Mouse (Mus musculus): Measurements from ENCODE around the gene Rnaseh2b. TPM values are rescaled to one million over a fixed set of nuclear protein-coding genes. Genes with fewer than 3 reads are reported as not detected.

The Rnaseh2b gene
- polyA plus RNA-seq (2012; rRNA removed): 5.0 TPM in 2 replicates

GRCm38 (mm10) chr14:62292488-62293339 is at the start of gene Rnaseh2b, which contains the start of gene Dleu7:
Rnaseh2b (plus strand) TSS chr14:62292589.
Dleu7 (minus strand) TSS chr14:62293047.
- no peak for DNase-seq (ENCODE audit: low read depth, low spot score)
- WGBS: 3% methylated on average over 59 of the region's 60 CpGs

GRCm38 (mm10) chr14:62243530-62243929 is 48.9 kb upstream of the Rnaseh2b start:
- DNase-seq (ENCODE audit: low read depth, low spot score): no peak
- WGBS: 70% methylated on average over 2 of the region's 2 CpGs

GRCm38 (mm10) chr14:62245557-62245956 is 46.8 kb upstream of the Rnaseh2b start:
- WGBS: 24% methylated on average over 4 of the region's 4 CpGs
- DNase-seq (ENCODE audit: low read depth, low spot score): no peak

- DNase-seq (ENCODE audit: low read depth, low spot score): no peak
- WGBS: 88% methylated on average over 7 of the region's 7 CpGs
Observed at GRCm38 (mm10) chr14:62248345-62248744, 44.0 kb upstream of the Rnaseh2b start.

- peak; percentile 31 for DNase-seq (ENCODE audit: low read depth, low spot score)
- 47% methylated on average over 10 of the region's 10 CpGs for WGBS
Observed at GRCm38 (mm10) chr14:62248796-62249195, 43.6 kb upstream of the Rnaseh2b start.

GRCm38 (mm10) chr14:62249251-62249650 is 43.1 kb upstream of the Rnaseh2b start:
- 89% methylated on average over 2 of the region's 2 CpGs for WGBS
- DNase-seq (ENCODE audit: low read depth, low spot score): no peak

GRCm38 (mm10) chr14:62250046-62250445 is 42.3 kb upstream of the Rnaseh2b start:
- 89% methylated on average over 3 of the region's 3 CpGs for WGBS

GRCm38 (mm10) chr14:62251999-62252398 is 40.4 kb upstream of the Rnaseh2b start:
- peak; percentile 35 for DNase-seq (ENCODE audit: low read depth, low spot score)
- WGBS: 12% methylated on average over 4 of the region's 4 CpGs

More at GRCm38 (mm10) chr14:62250046-62250445, 42.3 kb upstream of the Rnaseh2b start:
- DNase-seq (ENCODE audit: low read depth, low spot score): no peak

GRCm38 (mm10) chr14:62254371-62254770 is 38.0 kb upstream of the Rnaseh2b start:
- DNase-seq (ENCODE audit: low read depth, low spot score): no peak
- 32% methylated on average over 8 of the region's 8 CpGs for WGBS

- no peak for DNase-seq (ENCODE audit: low read depth, low spot score)
- WGBS: 64% methylated on average over 5 of the region's 5 CpGs
Observed at GRCm38 (mm10) chr14:62256066-62256465, 36.3 kb upstream of the Rnaseh2b start.

- WGBS: 86% methylated on average over 6 of the region's 6 CpGs
- DNase-seq (ENCODE audit: low read depth, low spot score): no peak
Observed at GRCm38 (mm10) chr14:62258125-62258524, 34.3 kb upstream of the Rnaseh2b start.

- 53% methylated on average over 10 of the region's 10 CpGs for WGBS
- no peak for DNase-seq (ENCODE audit: low read depth, low spot score)
Observed at GRCm38 (mm10) chr14:62258978-62259536, 33.3 kb upstream of the Rnaseh2b start.

GRCm38 (mm10) chr14:62270698-62271396 is 21.5 kb upstream of the Rnaseh2b start:
- DNase-seq (ENCODE audit: low read depth, low spot score): no peak
- WGBS: 82% methylated on average over 12 of the region's 12 CpGs

- WGBS: 83% methylated on average over 3 of the region's 3 CpGs
- DNase-seq (ENCODE audit: low read depth, low spot score): no peak
Observed at GRCm38 (mm10) chr14:62273604-62274003, 18.8 kb upstream of the Rnaseh2b start.

GRCm38 (mm10) chr14:62282974-62283373 is 9.4 kb upstream of the Rnaseh2b start:
- 79% methylated on average over 2 of the region's 2 CpGs for WGBS
- DNase-seq (ENCODE audit: low read depth, low spot score): no peak

- WGBS: 72% methylated on average over 3 of the region's 3 CpGs
- no peak for DNase-seq (ENCODE audit: low read depth, low spot score)
Observed at GRCm38 (mm10) chr14:62288731-62289130, 3.7 kb upstream of the Rnaseh2b start.

GRCm38 (mm10) chr14:62291406-62291987 is 892 bp upstream of the Rnaseh2b start:
- 100% methylated on average over 1 of the region's 1 CpGs for WGBS
- no peak for DNase-seq (ENCODE audit: low read depth, low spot score)

- 52% methylated on average over 7 of the region's 7 CpGs for WGBS
Observed at GRCm38 (mm10) chr14:62292166-62292487, 262 bp upstream of the Rnaseh2b start.

GRCm38 (mm10) chr14:62298808-62299207 is 6.4 kb downstream of the Rnaseh2b start:
- DNase-seq (ENCODE audit: low read depth, low spot score): no peak
- 85% methylated on average over 1 of the region's 1 CpGs for WGBS

More at GRCm38 (mm10) chr14:62292166-62292487, 262 bp upstream of the Rnaseh2b start:
- DNase-seq (ENCODE audit: low read depth, low spot score): no peak

- WGBS: 67% methylated on average over 3 of the region's 3 CpGs
- no peak for DNase-seq (ENCODE audit: low read depth, low spot score)
Observed at GRCm38 (mm10) chr14:62300031-62300430, 7.6 kb downstream of the Rnaseh2b start.
